Mouse (Mus musculus): Measurements from ENCODE around the gene Adra2b. TPM values are rescaled to one million over a fixed set of nuclear protein-coding genes. Genes with fewer than 3 reads are reported as not detected.

The Adra2b gene
- polyA plus RNA-seq, 2 experiments, result 0.21 to 0.52 TPM

GRCm38 (mm10) chr2:127378611-127378990 is 15.6 kb downstream of the Adra2b start:
- DNase-seq (ENCODE audit: low spot score) (no peak), ATAC-seq (ENCODE audit: low FRiP score, low read depth) (no peak)
- WGBS, result 75% methylated on average over 7 of the region's 7 CpGs
- Histone ChIP-seq H3K4me3 (replicated peaks; ENCODE audit: low read length) (no peak overlapping the region), H3K9me3 (ENCODE audit: control insufficient read depth, low read length) (no peaks in the 10 kb centered on the region), H3K4me1 (ENCODE audit: control insufficient read depth, insufficient read depth, low read length) (no peaks in the 10 kb centered on the region), H3K36me3 (ENCODE audit: control insufficient read depth, insufficient read depth, low read length) (no peaks in the 10 kb centered on the region), H3K27me3 (ENCODE audit: control insufficient read depth, insufficient read depth, low read length) (no peaks in the 10 kb centered on the region), H3K4me2 (replicated peaks; ENCODE audit: low read depth, low read length, severe bottlenecking) (no peak overlapping the region), H3K27ac (replicated peaks; ENCODE audit: low read depth, low read length) (no peak overlapping the region), H3K9ac (ENCODE audit: low read depth, low read length, severe bottlenecking) (no peak overlapping the region)
- TF ChIP-seq POLR2A (IDR thresholded peaks at IDR 0.05; ENCODE audit: borderline replicate concordance, extremely low read depth, insufficient read depth, insufficient read length), result no peak

GRCm38 (mm10) chr2:127379250-127379649 is 16.2 kb downstream of the Adra2b start:
- no peaks in the 10 kb centered on the region for H3K27me3 ChIP-seq (ENCODE audit: control insufficient read depth, insufficient read depth, low read length)
- TF ChIP-seq POLR2A (IDR thresholded peaks at IDR 0.05; ENCODE audit: borderline replicate concordance, extremely low read depth, insufficient read depth, insufficient read length), result no peak
- no peaks in the 10 kb centered on the region for H3K4me1 ChIP-seq (ENCODE audit: control insufficient read depth, insufficient read depth, low read length)
- no peaks in the 10 kb centered on the region for H3K9me3 ChIP-seq (ENCODE audit: control insufficient read depth, low read length)
- DNase-seq (ENCODE audit: low spot score), result no peak
- H3K4me3 ChIP-seq (replicated peaks; ENCODE audit: low read length), result no peak overlapping the region
- WGBS, result 75% methylated on average over 3 of the region's 3 CpGs
- no peaks in the 10 kb centered on the region for H3K36me3 ChIP-seq (ENCODE audit: control insufficient read depth, insufficient read depth, low read length)
- H3K4me2 ChIP-seq (replicated peaks; ENCODE audit: low read depth, low read length, severe bottlenecking), result no peak overlapping the region
- no peak for ATAC-seq (ENCODE audit: low FRiP score, low read depth)
- H3K9ac ChIP-seq (ENCODE audit: low read depth, low read length, severe bottlenecking), result no peak overlapping the region
- no peak overlapping the region for H3K27ac ChIP-seq (replicated peaks; ENCODE audit: low read depth, low read length)

- DNase-seq (ENCODE audit: low spot score) (no peak), ATAC-seq (ENCODE audit: low FRiP score, low read depth) (no peak)
- Histone ChIP-seq H3K4me2 (replicated peaks; ENCODE audit: low read depth, low read length, severe bottlenecking) (no peak overlapping the region), H3K36me3 (ENCODE audit: control insufficient read depth, insufficient read depth, low read length) (no peaks in the 10 kb centered on the region), H3K27ac (replicated peaks; ENCODE audit: low read depth, low read length) (no peak overlapping the region), H3K4me3 (replicated peaks; ENCODE audit: low read length) (no peak overlapping the region), H3K9me3 (ENCODE audit: control insufficient read depth, low read length) (no peaks in the 10 kb centered on the region), H3K4me1 (ENCODE audit: control insufficient read depth, insufficient read depth, low read length) (no peaks in the 10 kb centered on the region), H3K9ac (ENCODE audit: low read depth, low read length, severe bottlenecking) (no peak overlapping the region), H3K27me3 (ENCODE audit: control insufficient read depth, insufficient read depth, low read length) (no peaks in the 10 kb centered on the region)
- 54% methylated on average over 7 of the region's 7 CpGs for WGBS
- no peak for TF ChIP-seq POLR2A (IDR thresholded peaks at IDR 0.05; ENCODE audit: borderline replicate concordance, extremely low read depth, insufficient read depth, insufficient read length)
Measured at GRCm38 (mm10) chr2:127383881-127384280, 20.9 kb downstream of the Adra2b start.

GRCm38 (mm10) chr2:127387521-127387920 is 24.5 kb downstream of the Adra2b start:
- Histone ChIP-seq H3K27ac (replicated peaks; ENCODE audit: low read depth, low read length) (no peak overlapping the region), H3K9ac (ENCODE audit: low read depth, low read length, severe bottlenecking) (no peak overlapping the region), H3K4me1 (ENCODE audit: control insufficient read depth, insufficient read depth, low read length) (no peaks in the 10 kb centered on the region), H3K9me3 (ENCODE audit: control insufficient read depth, low read length) (no peaks in the 10 kb centered on the region), H3K27me3 (ENCODE audit: control insufficient read depth, insufficient read depth, low read length) (no peaks in the 10 kb centered on the region), H3K4me3 (replicated peaks; ENCODE audit: low read length) (no peak overlapping the region), H3K36me3 (ENCODE audit: control insufficient read depth, insufficient read depth, low read length) (no peaks in the 10 kb centered on the region), H3K4me2 (replicated peaks; ENCODE audit: low read depth, low read length, severe bottlenecking) (no peak overlapping the region)
- TF ChIP-seq POLR2A (IDR thresholded peaks at IDR 0.05; ENCODE audit: borderline replicate concordance, extremely low read depth, insufficient read depth, insufficient read length), result no peak
- no peak for ATAC-seq (ENCODE audit: low FRiP score, low read depth)
- no peak for DNase-seq (ENCODE audit: low spot score)
- WGBS, result 63% methylated on average over 2 of the region's 2 CpGs

GRCm38 (mm10) chr2:127390352-127390751 is 27.3 kb downstream of the Adra2b start:
- Histone ChIP-seq H3K4me2 (replicated peaks; ENCODE audit: low read depth, low read length, severe bottlenecking) (no peak overlapping the region), H3K4me3 (replicated peaks; ENCODE audit: low read length) (no peak overlapping the region), H3K27ac (replicated peaks; ENCODE audit: low read depth, low read length) (no peak overlapping the region), H3K9ac (ENCODE audit: low read depth, low read length, severe bottlenecking) (no peak overlapping the region), H3K36me3 (ENCODE audit: control insufficient read depth, insufficient read depth, low read length) (no peaks in the 10 kb centered on the region), H3K9me3 (ENCODE audit: control insufficient read depth, low read length) (no peaks in the 10 kb centered on the region), H3K27me3 (ENCODE audit: control insufficient read depth, insufficient read depth, low read length) (no peaks in the 10 kb centered on the region), H3K4me1 (ENCODE audit: control insufficient read depth, insufficient read depth, low read length) (no peaks in the 10 kb centered on the region)
- WGBS, result 67% methylated on average over 3 of the region's 3 CpGs
- TF ChIP-seq POLR2A (IDR thresholded peaks at IDR 0.05; ENCODE audit: borderline replicate concordance, extremely low read depth, insufficient read depth, insufficient read length), result no peak
- ATAC-seq (ENCODE audit: low FRiP score, low read depth) (no peak), DNase-seq (ENCODE audit: low spot score) (no peak)

GRCm38 (mm10) chr2:127390846-127391245 is 27.8 kb downstream of the Adra2b start:
- no peak overlapping the region for H3K9ac ChIP-seq (ENCODE audit: low read depth, low read length, severe bottlenecking)
- H3K4me3 ChIP-seq (replicated peaks; ENCODE audit: low read length), result no peak overlapping the region
- DNase-seq (ENCODE audit: low spot score) (no peak), ATAC-seq (ENCODE audit: low FRiP score, low read depth) (no peak)
- H3K36me3 ChIP-seq (ENCODE audit: control insufficient read depth, insufficient read depth, low read length), result no peaks in the 10 kb centered on the region
- H3K27ac ChIP-seq (replicated peaks; ENCODE audit: low read depth, low read length), result no peak overlapping the region
- H3K27me3 ChIP-seq (ENCODE audit: control insufficient read depth, insufficient read depth, low read length), result no peaks in the 10 kb centered on the region
- 54% methylated on average over 4 of the region's 4 CpGs for WGBS
- no peak for TF ChIP-seq POLR2A (IDR thresholded peaks at IDR 0.05; ENCODE audit: borderline replicate concordance, extremely low read depth, insufficient read depth, insufficient read length)
- no peak overlapping the region for H3K4me2 ChIP-seq (replicated peaks; ENCODE audit: low read depth, low read length, severe bottlenecking)
- H3K9me3 ChIP-seq (ENCODE audit: control insufficient read depth, low read length), result no peaks in the 10 kb centered on the region
- no peaks in the 10 kb centered on the region for H3K4me1 ChIP-seq (ENCODE audit: control insufficient read depth, insufficient read depth, low read length)
